Comparison of ENCODE assay signal across 8 mouse cellular contexts in the genomic region with DNA sequence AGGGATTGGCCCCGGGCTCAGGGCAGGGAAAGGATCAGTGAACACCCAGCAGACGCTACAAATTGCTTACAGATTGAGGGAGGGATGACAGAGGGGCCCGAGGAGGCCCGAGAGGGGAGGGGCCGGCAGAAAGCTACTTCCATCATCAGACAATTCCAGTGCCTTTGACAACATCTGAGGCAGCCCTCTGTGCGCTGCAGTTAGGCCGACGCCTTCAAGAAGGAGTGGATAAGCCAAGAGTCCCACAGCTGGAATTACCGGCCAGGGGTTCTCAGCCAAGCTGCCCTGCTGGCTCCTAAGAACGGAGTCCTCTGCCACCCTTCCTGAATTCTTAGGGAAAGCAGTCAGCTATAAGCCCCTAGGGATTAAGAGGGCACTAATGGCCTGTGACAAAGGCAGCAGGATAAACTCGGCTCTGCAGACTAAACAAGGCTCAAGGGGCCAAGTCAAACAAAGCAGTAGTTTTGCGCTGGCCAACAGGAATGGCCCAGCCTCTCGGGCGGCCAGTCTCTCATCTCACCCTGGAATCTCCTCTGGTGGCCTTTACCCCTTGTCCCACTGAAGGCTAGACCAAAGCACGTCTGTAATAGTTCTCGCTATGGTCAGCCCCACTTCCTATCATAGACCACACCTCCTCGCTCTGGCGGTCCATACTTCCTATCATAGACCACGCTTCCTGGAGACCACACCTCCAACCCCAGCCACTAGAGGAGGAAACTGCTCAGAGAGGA.
DNase-seq lines count a peak whose midpoint lies in the region; ATAC-seq and TF ChIP-seq lines count a peak whose summit lies in the region.

No protein-coding gene starts in this region.

- 0 out of 2 replicates have a peak overlapping the region, but pooled peaks have one; percentile 3 for H3K4me2 ChIP-seq in heart, embryonic 16.5 days (ENCODE audit: low read depth, low read length)
- H3K4me2 ChIP-seq in limb, embryonic 13.5 days (replicated peaks): peak overlapping the region; percentile 40
- peak overlapping the region; percentile 12; the same call in 1 of the 2 replicates for H3K4me2 ChIP-seq in neural tube, embryonic 11.5 days (ENCODE audit: low read depth)

- H3K4me1 ChIP-seq in heart, embryonic 16.5 days (ENCODE audit: control insufficient read depth, insufficient read depth, low read length): no peaks in the 10 kb centered on the region
- peaks cover 16% of the 10 kb centered on the region for H3K4me1 ChIP-seq in limb, embryonic 13.5 days
- 0 out of 2 replicates have a peak, but pooled peaks cover 7% of the 10 kb centered on the region for H3K4me1 ChIP-seq in neural tube, embryonic 11.5 days (ENCODE audit: control insufficient read depth, insufficient read depth, low read length)

- no peak overlapping the region for H3K9ac ChIP-seq in heart, embryonic 16.5 days (ENCODE audit: low read length)
- 0 out of 2 replicates have a peak overlapping the region, but pooled peaks have one; percentile 19 for H3K9ac ChIP-seq in limb, embryonic 13.5 days
- no peak overlapping the region for H3K9ac ChIP-seq in neural tube, embryonic 11.5 days (ENCODE audit: low read length)

- H3K36me3 ChIP-seq in heart, embryonic 16.5 days (ENCODE audit: control insufficient read depth, insufficient read depth): no peaks in the 10 kb centered on the region
- no peaks in the 10 kb centered on the region for H3K36me3 ChIP-seq in limb, embryonic 13.5 days
- no peaks in the 10 kb centered on the region for H3K36me3 ChIP-seq in neural tube, embryonic 11.5 days (ENCODE audit: control insufficient read depth, insufficient read depth, low read length)

- 16% methylated on average over 19 of the region's 19 CpGs for WGBS in heart, embryonic 16.5 days
- WGBS in limb, embryonic 13.5 days: 11% methylated on average over 19 of the region's 19 CpGs
- 19% methylated on average over 19 of the region's 19 CpGs for WGBS in neural tube, embryonic 11.5 days

- 0 out of 2 replicates have a peak, but pooled peaks cover 3% of the 10 kb centered on the region for H3K27me3 ChIP-seq in heart, embryonic 16.5 days (ENCODE audit: control insufficient read depth, insufficient read depth, low read length)
- peaks cover 7% of the 10 kb centered on the region; the same call in 1 of the 2 replicates for H3K27me3 ChIP-seq in limb, embryonic 13.5 days
- H3K27me3 ChIP-seq in neural tube, embryonic 11.5 days (ENCODE audit: control insufficient read depth, insufficient read depth, low read length): no peaks in the 10 kb centered on the region

- peak; percentile 14 for DNase-seq in adrenal gland, adult 8-10 months
- DNase-seq in adrenal gland, postnatal 4 days (ENCODE audit: low spot score in 2 of 2): no peak
- DNase-seq in R1 (ENCODE audit: low read depth, low spot score): peak; percentile 71
- DNase-seq in neural tube, embryonic 11.5 days (ENCODE audit: low spot score): no peak
- no peak for DNase-seq in left cerebral cortex, adult 2 months (ENCODE audit: extremely low spot score in 1 of 2, low spot score in 2 of 2)
- DNase-seq in frontal cortex, postnatal 14 days (ENCODE audit: low spot score in 2 of 2): no peak

- peak; percentile 70 for ATAC-seq in heart, embryonic 16.5 days (replicated peaks; ENCODE audit: extremely low read depth, insufficient read depth, low FRiP score)
- no peak for ATAC-seq in limb, embryonic 13.5 days (ENCODE audit: low FRiP score, low read depth)
- ATAC-seq in neural tube, embryonic 11.5 days (ENCODE audit: insufficient read depth, low FRiP score, low TSS enrichment): no peak

- H3K4me3 ChIP-seq in heart, embryonic 16.5 days (ENCODE audit: low read length): no peak overlapping the region
- H3K4me3 ChIP-seq in limb, embryonic 13.5 days: no peak overlapping the region
- no peak overlapping the region for H3K4me3 ChIP-seq in neural tube, embryonic 11.5 days (ENCODE audit: low read depth, low read length)
- H3K4me3 ChIP-seq in left cerebral cortex, adult 2 months: no peak overlapping the region

- no peaks in the 10 kb centered on the region for H3K9me3 ChIP-seq in heart, embryonic 16.5 days (replicated peaks; ENCODE audit: control insufficient read depth, low read length)
- no peaks in the 10 kb centered on the region for H3K9me3 ChIP-seq in limb, embryonic 13.5 days
- H3K9me3 ChIP-seq in neural tube, embryonic 11.5 days (ENCODE audit: control insufficient read depth, low read length): no peaks in the 10 kb centered on the region

- no peak for TF ChIP-seq CTCF in left cerebral cortex, adult 2 months (IDR thresholded peaks at IDR 0.05)

- H3K27ac ChIP-seq in heart, embryonic 16.5 days (ENCODE audit: low read length): no peak overlapping the region
- no peak overlapping the region for H3K27ac ChIP-seq in limb, embryonic 13.5 days
- no peak overlapping the region for H3K27ac ChIP-seq in neural tube, embryonic 11.5 days (ENCODE audit: low read depth, low read length)
- no peak overlapping the region for H3K27ac ChIP-seq in left cerebral cortex, adult 2 months

- intact Hi-C loops in left cerebral cortex, adult 2 months (cut with DNase I): no loop called here

Comparison
In these comparisons a context has a peak if more than half of its experiments do, and no peak if none do; other contexts are left out.
1. DNase-seq: peak in adrenal gland, adult 8-10 months (single experiment) and R1 (single experiment); none in adrenal gland, postnatal 4 days (0 of 2), neural tube, embryonic 11.5 days (single experiment), left cerebral cortex, adult 2 months (0 of 2) and frontal cortex, postnatal 14 days (0 of 2).
2. Peak in every context shown above with its lines, with median percentiles within 50 percentile points of each other: H3K4me2 ChIP-seq.